Mouse (Mus musculus): Measurements from ENCODE around the gene Colq. TPM values are rescaled to one million over a fixed set of nuclear protein-coding genes. Genes with fewer than 3 reads are reported as not detected.

The Colq gene
- polyA plus RNA-seq, 1 experiment = 2.4 TPM

DNA sequence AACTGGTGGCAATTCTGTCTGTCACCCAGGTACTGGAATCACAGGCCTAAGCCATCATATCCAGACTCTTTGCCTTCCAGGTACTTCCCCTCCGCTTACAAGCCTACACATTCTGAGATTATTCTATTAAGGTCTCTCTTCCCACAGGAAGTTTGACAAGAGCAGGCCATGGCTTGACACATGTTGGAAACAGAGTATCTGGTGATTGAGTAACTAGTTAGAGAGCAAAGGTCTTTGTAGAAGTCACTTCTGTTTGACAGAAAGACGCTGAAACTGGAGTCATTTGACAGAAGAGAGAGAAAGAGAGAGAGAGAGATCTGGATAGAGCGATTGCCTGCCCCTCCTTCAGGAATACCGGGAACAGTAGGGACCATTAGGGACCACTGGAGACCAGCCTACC is 60.3 kb downstream of the Colq start:
- WGBS = 66% methylated on average over 4 of the region's 4 CpGs
- no peak overlapping the region for H3K27ac ChIP-seq (ENCODE audit: control insufficient read depth, insufficient read depth, low read depth, low read length, poor library complexity)
- no peak for TF ChIP-seq POLR2A (IDR thresholded peaks at IDR 0.05; ENCODE audit: borderline replicate concordance, control insufficient read depth, low read depth, low read length)
- TF ChIP-seq CTCF (IDR thresholded peaks at IDR 0.05; ENCODE audit: control insufficient read depth, insufficient read depth, low read length) = no peak
- no peaks in the 10 kb centered on the region; the same call in 1 of the 2 replicates for H3K4me1 ChIP-seq (ENCODE audit: control insufficient read depth, insufficient read depth, low read length)
- no peak overlapping the region for H3K4me3 ChIP-seq (replicated peaks; ENCODE audit: control insufficient read depth, low read depth, low read length)

DNA sequence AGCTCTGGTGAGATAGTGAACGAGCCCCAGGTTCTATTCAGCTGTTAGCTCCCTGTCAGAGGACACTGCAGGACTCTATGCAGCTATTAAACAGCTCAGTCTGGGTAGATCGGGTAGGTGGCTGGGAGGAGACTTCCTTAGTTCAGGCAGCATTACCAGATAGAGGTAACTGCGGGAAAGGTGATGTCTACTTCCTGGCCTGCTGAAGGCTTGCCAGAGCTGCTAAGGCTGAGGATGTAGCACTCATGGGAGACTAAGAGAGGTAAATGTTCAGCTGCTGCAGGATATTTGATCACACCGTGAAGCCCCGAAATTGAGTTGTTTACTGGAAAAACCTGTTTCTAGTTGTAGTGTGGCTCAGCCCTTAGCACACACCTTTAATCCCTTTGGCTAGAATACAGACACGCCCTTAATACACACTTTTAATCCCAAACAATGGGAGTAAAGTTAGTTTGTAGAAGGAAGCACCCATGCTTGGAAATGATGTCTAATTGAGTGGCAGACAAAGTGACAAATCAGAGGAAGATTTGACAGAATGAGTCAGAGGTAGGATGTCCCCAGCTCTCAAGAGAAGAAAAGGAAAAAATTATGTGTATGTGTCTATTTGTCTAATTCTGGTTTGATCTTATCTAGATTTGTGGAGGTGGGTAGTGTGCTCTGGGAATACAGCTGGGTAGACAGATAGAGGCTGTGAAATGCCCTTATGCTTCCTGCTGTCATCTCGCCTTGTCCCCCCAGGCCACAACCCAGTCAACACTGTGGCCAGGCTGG is 65.9 kb downstream of the Colq start:
- 72% methylated on average over 7 of the region's 7 CpGs for WGBS
- TF ChIP-seq POLR2A (IDR thresholded peaks at IDR 0.05; ENCODE audit: borderline replicate concordance, control insufficient read depth, low read depth, low read length) = no peak
- H3K27ac ChIP-seq (ENCODE audit: control insufficient read depth, insufficient read depth, low read depth, low read length, poor library complexity) = no peak overlapping the region
- no peaks in the 10 kb centered on the region for H3K4me1 ChIP-seq (ENCODE audit: control insufficient read depth, insufficient read depth, low read length)
- H3K4me3 ChIP-seq (replicated peaks; ENCODE audit: control insufficient read depth, low read depth, low read length) = no peak overlapping the region

DNA sequence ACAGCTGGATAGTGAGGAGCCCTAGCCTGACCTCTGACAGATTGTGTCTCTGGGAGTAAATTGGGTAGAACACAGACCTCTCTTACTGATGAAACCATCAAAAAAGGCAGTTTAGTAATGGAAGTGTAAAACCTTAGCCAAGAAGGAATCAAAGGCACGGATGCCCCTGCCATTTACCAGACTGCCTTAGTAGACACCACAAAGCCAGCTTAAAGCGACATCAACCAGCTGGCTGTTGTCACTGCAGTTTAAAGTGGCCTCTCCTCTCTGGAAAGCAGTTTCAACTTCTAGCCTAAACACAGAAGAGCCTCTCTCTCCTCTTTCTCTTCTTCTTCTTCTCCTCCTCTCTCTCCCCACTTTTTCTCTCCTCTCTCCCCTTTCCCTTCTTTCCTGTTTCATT is 69.8 kb downstream of the Colq start:
- H3K4me1 ChIP-seq (ENCODE audit: control insufficient read depth, insufficient read depth, low read length) = no peaks in the 10 kb centered on the region
- no peak for TF ChIP-seq POLR2A (IDR thresholded peaks at IDR 0.05; ENCODE audit: borderline replicate concordance, control insufficient read depth, low read depth, low read length)
- no peak for TF ChIP-seq CTCF (IDR thresholded peaks at IDR 0.05; ENCODE audit: control insufficient read depth, insufficient read depth, low read length)
- H3K27ac ChIP-seq (ENCODE audit: control insufficient read depth, insufficient read depth, low read depth, low read length, poor library complexity) = no peak overlapping the region
- 71% methylated on average over 2 of the region's 2 CpGs for WGBS
- no peak overlapping the region for H3K4me3 ChIP-seq (replicated peaks; ENCODE audit: control insufficient read depth, low read depth, low read length)

DNA sequence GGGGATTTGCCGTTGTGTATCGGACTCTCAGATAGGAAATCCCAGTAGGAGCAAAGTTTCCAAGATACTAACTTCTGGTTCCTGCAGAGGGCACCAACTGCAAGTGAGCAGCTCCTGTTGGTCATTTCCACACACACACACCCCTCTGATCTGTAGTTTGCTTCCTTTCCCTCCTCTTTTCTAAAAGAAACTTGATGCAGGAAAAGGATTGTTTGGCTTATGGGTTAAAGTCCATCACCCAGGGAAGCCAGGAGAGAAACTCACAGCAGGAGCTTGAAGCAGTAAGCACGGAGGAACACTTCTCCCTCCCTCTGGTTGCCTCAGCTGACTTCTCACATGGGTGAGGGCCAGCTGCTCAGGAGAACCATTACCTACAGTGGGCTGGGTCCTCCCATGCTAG is 72.0 kb downstream of the Colq start:
- 41% methylated on average over 3 of the region's 3 CpGs for WGBS
- TF ChIP-seq POLR2A (IDR thresholded peaks at IDR 0.05; ENCODE audit: borderline replicate concordance, control insufficient read depth, low read depth, low read length) (no peak), CTCF (IDR thresholded peaks at IDR 0.05; ENCODE audit: control insufficient read depth, insufficient read depth, low read length) (0 out of 2 replicates have a peak, but pooled peaks have one; percentile 16)
- Histone ChIP-seq H3K4me3 (replicated peaks; ENCODE audit: control insufficient read depth, low read depth, low read length) (no peak overlapping the region), H3K27ac (ENCODE audit: control insufficient read depth, insufficient read depth, low read depth, low read length, poor library complexity) (no peak overlapping the region), H3K4me1 (ENCODE audit: control insufficient read depth, insufficient read depth, low read length) (no peaks in the 10 kb centered on the region)

DNA sequence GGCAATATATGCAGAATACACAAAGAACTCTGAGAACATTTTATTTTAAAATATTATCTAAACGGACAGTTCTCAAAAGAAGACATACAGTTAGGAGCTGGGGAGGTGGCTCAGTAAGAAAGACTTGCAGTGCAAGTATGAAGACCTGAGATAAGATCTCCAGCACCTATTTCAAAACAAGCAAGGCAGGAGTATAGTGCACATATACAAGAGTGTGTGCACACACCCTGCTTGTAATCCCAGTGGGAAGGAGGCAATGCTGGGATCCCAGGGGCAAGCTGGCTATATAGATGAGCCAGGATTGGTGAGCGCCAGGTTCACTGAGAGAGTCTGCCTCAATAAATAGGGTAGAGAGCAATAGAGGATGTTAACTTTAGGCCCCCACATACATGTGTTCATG is 75.2 kb downstream of the Colq start:
- WGBS = 83% methylated on average over 2 of the region's 2 CpGs
- Histone ChIP-seq H3K4me1 (ENCODE audit: control insufficient read depth, insufficient read depth, low read length) (no peaks in the 10 kb centered on the region), H3K4me3 (replicated peaks; ENCODE audit: control insufficient read depth, low read depth, low read length) (no peak overlapping the region), H3K27ac (ENCODE audit: control insufficient read depth, insufficient read depth, low read depth, low read length, poor library complexity) (no peak overlapping the region)
- TF ChIP-seq POLR2A (IDR thresholded peaks at IDR 0.05; ENCODE audit: borderline replicate concordance, control insufficient read depth, low read depth, low read length) = no peak
- TF ChIP-seq CTCF (IDR thresholded peaks at IDR 0.05; ENCODE audit: control insufficient read depth, insufficient read depth, low read length) = no peak

DNA sequence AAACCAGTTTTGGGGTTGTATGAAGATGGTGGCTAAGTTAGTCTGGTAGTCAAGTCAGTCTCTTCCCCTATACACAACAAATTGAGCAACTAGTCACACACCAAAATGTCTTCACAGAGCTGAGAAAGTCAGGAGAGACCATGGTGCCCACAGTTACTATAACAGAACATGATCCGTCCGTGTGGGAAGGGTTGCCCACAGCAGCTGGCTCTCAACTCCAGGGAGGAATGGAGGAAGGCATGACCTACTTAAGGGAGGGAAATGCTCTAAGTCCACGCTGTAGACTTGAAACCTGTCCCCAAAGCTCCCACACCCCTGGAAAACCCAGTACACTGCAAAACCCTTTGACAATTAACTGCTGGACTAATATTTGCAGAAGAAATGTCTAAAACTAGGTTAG is 80.8 kb downstream of the Colq start:
- WGBS = 86% methylated on average over 3 of the region's 3 CpGs
- no peak overlapping the region for H3K27ac ChIP-seq (ENCODE audit: control insufficient read depth, insufficient read depth, low read depth, low read length, poor library complexity)
- H3K4me1 ChIP-seq (ENCODE audit: control insufficient read depth, insufficient read depth, low read length) = no peaks in the 10 kb centered on the region
- no peak overlapping the region for H3K4me3 ChIP-seq (replicated peaks; ENCODE audit: control insufficient read depth, low read depth, low read length)
- TF ChIP-seq POLR2A (IDR thresholded peaks at IDR 0.05; ENCODE audit: borderline replicate concordance, control insufficient read depth, low read depth, low read length) = no peak
- no peak for TF ChIP-seq CTCF (IDR thresholded peaks at IDR 0.05; ENCODE audit: control insufficient read depth, insufficient read depth, low read length)

DNA sequence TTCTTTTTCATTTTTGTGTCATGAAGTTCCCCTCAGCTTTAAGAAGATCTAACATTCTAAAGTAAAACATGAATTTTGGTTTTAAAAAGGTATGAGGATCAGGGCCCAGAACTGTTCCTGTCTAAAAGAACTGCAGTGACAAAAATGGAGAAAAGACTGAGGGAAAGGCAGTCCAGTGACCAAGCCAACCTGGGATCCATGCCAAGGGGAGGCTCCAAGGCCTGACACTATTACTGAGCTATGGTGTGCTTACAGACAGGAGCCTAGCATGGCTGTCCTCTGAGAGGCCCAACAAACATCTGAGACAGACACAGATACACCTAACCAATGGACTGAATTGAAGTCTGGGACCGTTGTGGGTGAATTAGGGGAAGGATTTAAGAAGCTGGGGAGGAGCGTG is 81.2 kb downstream of the Colq start:
- no peak overlapping the region for H3K27ac ChIP-seq (ENCODE audit: control insufficient read depth, insufficient read depth, low read depth, low read length, poor library complexity)
- no peaks in the 10 kb centered on the region for H3K4me1 ChIP-seq (ENCODE audit: control insufficient read depth, insufficient read depth, low read length)
- WGBS = 85% methylated on average over 2 of the region's 2 CpGs
- H3K4me3 ChIP-seq (replicated peaks; ENCODE audit: control insufficient read depth, low read depth, low read length) = no peak overlapping the region
- TF ChIP-seq POLR2A (IDR thresholded peaks at IDR 0.05; ENCODE audit: borderline replicate concordance, control insufficient read depth, low read depth, low read length) = no peak
- TF ChIP-seq CTCF (IDR thresholded peaks at IDR 0.05; ENCODE audit: control insufficient read depth, insufficient read depth, low read length) = no peak

DNA sequence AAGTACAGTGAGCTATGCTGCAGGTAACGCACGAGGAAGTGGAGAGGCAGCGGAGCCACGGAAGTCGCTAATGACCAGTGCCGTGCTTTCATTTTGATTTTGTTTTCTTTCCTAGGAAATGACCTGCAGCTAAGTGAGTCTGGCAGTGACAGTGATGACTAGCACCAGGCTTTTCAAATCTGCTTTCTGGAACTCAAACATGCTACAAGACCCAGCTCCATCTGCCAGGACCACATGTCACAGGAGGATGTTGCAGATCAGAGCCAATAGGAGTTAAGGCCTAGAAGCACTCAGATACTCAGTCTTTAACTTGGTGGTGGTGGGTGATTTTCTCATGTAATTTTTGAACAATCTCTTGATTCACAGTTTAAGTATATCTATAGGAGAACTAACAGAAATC is 84.7 kb downstream of the Colq start:
- Histone ChIP-seq H3K27ac (ENCODE audit: control insufficient read depth, insufficient read depth, low read depth, low read length, poor library complexity) (no peak overlapping the region), H3K4me1 (ENCODE audit: control insufficient read depth, insufficient read depth, low read length) (no peaks in the 10 kb centered on the region)
- WGBS = 93% methylated on average over 6 of the region's 6 CpGs

DNA sequence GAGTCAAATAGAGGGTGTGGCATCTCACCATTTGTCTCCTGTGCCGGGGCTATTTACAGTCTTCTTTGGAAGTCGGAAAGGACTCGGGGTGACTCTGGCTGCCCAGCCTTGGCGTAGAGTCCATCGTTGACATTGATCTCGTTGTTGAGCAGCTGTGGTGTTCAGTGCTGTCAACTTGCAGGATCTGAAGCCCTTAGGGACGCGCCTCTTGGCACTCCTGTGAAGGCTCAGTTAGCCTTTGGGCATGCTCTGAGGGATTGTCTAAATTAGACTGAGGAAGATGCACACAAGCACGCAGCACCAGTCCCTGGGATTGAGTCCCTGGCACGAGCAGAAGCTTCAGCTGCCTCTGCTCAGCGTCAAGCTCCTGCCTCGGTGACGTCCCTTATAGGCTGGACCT is 87.7 kb downstream of the Colq start:
- H3K4me3 ChIP-seq (replicated peaks; ENCODE audit: control insufficient read depth, low read depth, low read length) = no peak overlapping the region
- no peaks in the 10 kb centered on the region for H3K4me1 ChIP-seq (ENCODE audit: control insufficient read depth, insufficient read depth, low read length)
- WGBS = 92% methylated on average over 13 of the region's 13 CpGs
- no peak for TF ChIP-seq POLR2A (IDR thresholded peaks at IDR 0.05; ENCODE audit: borderline replicate concordance, control insufficient read depth, low read depth, low read length)
- no peak for TF ChIP-seq CTCF (IDR thresholded peaks at IDR 0.05; ENCODE audit: control insufficient read depth, insufficient read depth, low read length)
- no peak overlapping the region for H3K27ac ChIP-seq (ENCODE audit: control insufficient read depth, insufficient read depth, low read depth, low read length, poor library complexity)

More for the DNA sequence above, 84.7 kb downstream of the Colq start:
- no peak overlapping the region for H3K4me3 ChIP-seq (replicated peaks; ENCODE audit: control insufficient read depth, low read depth, low read length)
- no peak for TF ChIP-seq POLR2A (IDR thresholded peaks at IDR 0.05; ENCODE audit: borderline replicate concordance, control insufficient read depth, low read depth, low read length)
- TF ChIP-seq CTCF (IDR thresholded peaks at IDR 0.05; ENCODE audit: control insufficient read depth, insufficient read depth, low read length) = no peak
